Mouse (Mus musculus): ENCODE measurements around the gene Slc33a1. TPM values are rescaled to one million over a fixed set of nuclear protein-coding genes. Genes with fewer than 3 reads are reported as not detected.
A peak's percentile ranks its signal among the peaks of the same experiment; 100 is the strongest.

The Slc33a1 gene
- polyA plus RNA-seq, 1 experiment from 2014 or later = 17.1 TPM

DNA sequence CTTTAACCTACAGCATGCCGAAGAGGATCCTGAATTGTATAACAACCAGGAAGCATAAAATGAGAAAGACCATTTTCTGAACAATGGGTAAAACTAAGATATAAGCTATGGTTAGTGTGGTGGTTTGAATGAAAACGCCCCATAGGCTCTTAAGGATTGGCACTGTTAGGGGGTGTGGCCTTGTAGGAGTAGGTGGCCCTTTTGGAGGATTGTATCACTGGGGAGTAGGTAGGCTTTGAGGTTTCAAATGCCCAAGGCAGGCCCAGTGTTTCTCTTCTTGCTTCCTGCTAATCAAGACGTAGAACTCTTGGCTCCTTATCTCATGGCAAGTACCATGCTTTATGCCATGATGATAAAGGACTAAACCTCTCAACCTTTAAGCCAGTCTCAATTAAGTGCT is 14.7 kb downstream of the Slc33a1 start:
- Histone ChIP-seq H3K4me2 (ENCODE audit: low read depth, low read length) (no peak overlapping the region), H3K4me1 (replicated peaks; ENCODE audit: control insufficient read depth, insufficient read depth, low read length) (no peaks in the 10 kb centered on the region), H3K36me3 (ENCODE audit: control insufficient read depth, insufficient read depth, low read length) (peaks cover 3% of the 10 kb centered on the region; the same call in 1 of the 2 replicates), H3K4me3 (ENCODE audit: low read length) (no peak overlapping the region), H3K9ac (ENCODE audit: low read length) (no peak overlapping the region), H3K27ac (ENCODE audit: low read length) (no peak overlapping the region), H3K27me3 (ENCODE audit: control insufficient read depth, insufficient read depth, low read depth, low read length) (no peaks in the 10 kb centered on the region), H3K9me3 (ENCODE audit: control insufficient read depth, low read length) (no peaks in the 10 kb centered on the region)
- no peak for ATAC-seq (ENCODE audit: low read depth)
- 71% methylated on average over 3 of the region's 3 CpGs for WGBS

DNA sequence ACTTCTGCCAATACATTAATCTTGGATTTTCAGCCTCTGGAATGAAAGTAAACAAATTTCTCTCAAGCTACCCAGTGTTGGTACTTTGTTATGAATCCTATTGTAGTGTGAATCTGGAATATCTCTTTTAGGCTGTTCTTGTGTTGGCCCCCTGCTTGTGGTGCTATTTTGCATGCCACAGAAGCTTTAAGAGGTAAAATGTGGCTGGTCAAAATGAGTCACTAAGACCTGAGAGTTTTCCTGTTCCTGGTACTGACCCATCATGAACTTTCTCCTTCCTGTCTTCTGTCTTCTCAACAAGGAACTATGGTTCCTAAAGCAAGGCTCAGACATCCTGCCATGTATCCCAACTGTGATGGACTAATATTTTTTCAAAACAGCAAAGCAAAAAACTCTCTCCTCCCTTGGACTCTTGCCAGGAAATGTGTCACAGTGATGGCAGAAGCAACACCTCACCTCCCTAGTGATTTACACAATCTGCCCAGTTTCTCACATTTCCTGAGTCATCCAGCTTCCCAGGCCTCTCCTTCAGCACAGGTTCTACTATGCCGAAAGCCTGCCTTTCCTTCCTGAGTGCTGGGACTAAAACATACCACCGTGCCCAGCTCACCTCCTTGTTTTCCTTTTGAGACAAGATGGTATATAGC is 23.2 kb downstream of the Slc33a1 start:
- Histone ChIP-seq H3K4me2 (ENCODE audit: low read depth, low read length) (no peak overlapping the region), H3K4me1 (replicated peaks; ENCODE audit: control insufficient read depth, insufficient read depth, low read length) (no peaks in the 10 kb centered on the region), H3K4me3 (ENCODE audit: low read length) (no peak overlapping the region), H3K9me3 (ENCODE audit: control insufficient read depth, low read length) (no peaks in the 10 kb centered on the region), H3K27ac (ENCODE audit: low read length) (no peak overlapping the region), H3K27me3 (ENCODE audit: control insufficient read depth, insufficient read depth, low read depth, low read length) (no peaks in the 10 kb centered on the region), H3K9ac (ENCODE audit: low read length) (no peak overlapping the region), H3K36me3 (ENCODE audit: control insufficient read depth, insufficient read depth, low read length) (peaks cover 3% of the 10 kb centered on the region; the same call in 1 of the 2 replicates)
- 71% methylated on average over 2 of the region's 2 CpGs for WGBS
- no peak for ATAC-seq (ENCODE audit: low read depth)

DNA sequence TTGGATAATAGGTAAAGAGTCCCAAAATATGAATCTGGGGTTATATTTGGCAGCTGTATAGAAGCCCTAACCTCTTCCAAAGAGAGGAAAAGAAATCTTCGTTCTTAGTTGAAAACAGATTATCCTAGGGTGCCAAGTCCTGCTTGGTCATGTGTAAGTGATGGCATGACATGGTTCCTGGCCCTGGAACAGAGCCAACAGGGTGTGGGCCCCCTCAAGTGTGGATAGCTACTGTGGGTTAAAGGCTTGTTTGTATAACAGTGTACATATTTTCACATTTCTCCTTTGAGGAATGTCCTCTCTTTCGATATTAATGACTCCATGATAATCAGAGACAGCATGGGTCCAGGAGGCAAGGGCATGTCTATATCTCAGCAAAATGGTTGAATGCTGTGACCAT is 25.6 kb downstream of the Slc33a1 start:
- Histone ChIP-seq H3K27ac (ENCODE audit: low read length) (no peak overlapping the region), H3K36me3 (ENCODE audit: control insufficient read depth, insufficient read depth, low read length) (no peaks in the 10 kb centered on the region), H3K9me3 (ENCODE audit: control insufficient read depth, low read length) (no peaks in the 10 kb centered on the region), H3K4me3 (ENCODE audit: low read length) (no peak overlapping the region), H3K27me3 (ENCODE audit: control insufficient read depth, insufficient read depth, low read depth, low read length) (no peaks in the 10 kb centered on the region), H3K4me2 (ENCODE audit: low read depth, low read length) (no peak overlapping the region), H3K4me1 (replicated peaks; ENCODE audit: control insufficient read depth, insufficient read depth, low read length) (no peaks in the 10 kb centered on the region), H3K9ac (ENCODE audit: low read length) (no peak overlapping the region)
- WGBS = 75% methylated on average over 2 of the region's 2 CpGs
- no peak for ATAC-seq (ENCODE audit: low read depth)

DNA sequence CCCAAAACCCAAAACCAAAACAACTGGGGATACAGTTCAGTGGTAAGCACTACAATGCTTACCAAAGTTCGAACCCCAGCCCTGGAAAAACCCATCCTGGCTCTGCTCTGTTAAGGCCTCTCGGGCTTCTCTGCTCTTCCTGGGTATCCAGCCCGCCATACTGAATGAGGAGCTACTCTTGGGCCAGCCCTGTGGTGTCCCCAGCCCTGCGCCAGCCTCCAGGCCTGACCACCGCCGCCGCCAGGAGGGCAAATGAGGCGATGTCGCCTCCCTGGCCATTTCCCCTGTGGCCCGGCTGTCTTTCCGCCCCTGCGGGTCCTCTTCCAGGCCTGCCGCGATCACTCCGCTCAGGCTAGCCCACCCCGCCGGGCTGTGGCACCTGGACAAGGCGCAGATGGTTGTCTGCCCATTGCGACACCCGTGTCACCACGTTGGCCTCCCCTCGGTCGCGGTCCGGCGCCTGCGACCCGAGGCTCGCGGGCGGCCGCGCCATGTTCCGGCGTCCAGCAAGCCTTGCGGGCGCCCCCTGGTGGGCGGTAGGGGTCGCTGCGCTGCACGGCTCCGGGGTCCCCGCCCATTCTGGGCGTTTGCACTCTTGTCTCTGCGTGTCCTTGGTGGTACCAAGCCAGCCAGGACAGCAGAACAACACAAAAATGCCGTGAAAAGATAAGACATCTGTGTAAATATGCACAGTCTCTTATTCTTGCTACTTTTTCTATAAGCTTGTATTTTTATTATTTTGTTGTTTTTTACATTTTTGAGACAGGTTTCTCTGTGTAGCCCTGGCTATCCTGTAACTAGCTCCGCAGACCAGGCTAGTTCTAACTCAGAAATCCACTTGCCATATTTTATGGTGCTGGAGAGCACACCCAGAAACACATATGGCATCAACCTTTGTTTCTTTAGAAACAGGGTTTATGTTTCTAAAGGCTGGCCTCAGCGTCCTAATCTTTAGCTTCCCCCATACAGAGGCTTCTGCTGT is 35.4 kb downstream of the Slc33a1 start, which contains the start of gene E130311K13Rik:
Gene E130311K13Rik (minus strand): TSS at position 595 of the 982 bp plus-strand sequence.
- Histone ChIP-seq H3K4me3 (ENCODE audit: low read length) (peak within 1 kb of the TSS; percentile 77), H3K4me1 (replicated peaks; ENCODE audit: control insufficient read depth, insufficient read depth, low read length) (no peaks in the 10 kb centered on the region; the same call in 1 of the 2 replicates), H3K27me3 (ENCODE audit: control insufficient read depth, insufficient read depth, low read depth, low read length) (no peaks in the 10 kb centered on the region), H3K9me3 (ENCODE audit: control insufficient read depth, low read length) (no peaks in the 10 kb centered on the region), H3K27ac (ENCODE audit: low read length) (0 out of 2 replicates have a peak within 1 kb of the TSS, but pooled peaks have one; percentile 66), H3K9ac (ENCODE audit: low read length) (peak within 1 kb of the TSS; percentile 79), H3K4me2 (ENCODE audit: low read depth, low read length) (peak within 1 kb of the TSS; percentile 56), H3K36me3 (ENCODE audit: control insufficient read depth, insufficient read depth, low read length) (no peaks in the 10 kb centered on the region)
- 5% methylated on average over 46 of the region's 48 CpGs for WGBS
- ATAC-seq (ENCODE audit: low read depth) = peak; percentile 98

DNA sequence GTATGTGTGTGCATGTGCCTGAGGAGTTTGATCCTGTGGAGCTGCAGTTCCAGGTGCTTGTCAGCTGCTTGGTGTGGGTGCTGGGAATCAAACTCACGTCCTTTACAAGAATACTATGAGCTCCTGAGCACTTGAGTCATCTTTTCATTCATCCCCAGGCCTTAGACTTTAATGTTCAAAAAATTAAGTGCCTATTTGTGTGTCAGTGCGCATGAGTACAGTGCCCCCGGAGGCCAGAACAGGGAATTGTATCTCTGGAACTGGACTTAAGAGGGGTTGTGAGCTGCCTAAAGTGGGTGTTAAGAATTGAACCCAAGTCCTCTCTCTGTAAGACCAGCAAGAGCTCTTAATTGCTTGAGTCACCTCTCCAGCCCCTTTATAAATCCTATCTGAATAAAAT is 44.9 kb downstream of the Slc33a1 start:
- Histone ChIP-seq H3K27ac (ENCODE audit: low read length) (no peak overlapping the region), H3K4me3 (ENCODE audit: low read length) (no peak overlapping the region), H3K9me3 (ENCODE audit: control insufficient read depth, low read length) (no peaks in the 10 kb centered on the region), H3K9ac (ENCODE audit: low read length) (no peak overlapping the region), H3K4me2 (ENCODE audit: low read depth, low read length) (no peak overlapping the region), H3K36me3 (ENCODE audit: control insufficient read depth, insufficient read depth, low read length) (peaks cover 4% of the 10 kb centered on the region; the same call in 1 of the 2 replicates), H3K27me3 (ENCODE audit: control insufficient read depth, insufficient read depth, low read depth, low read length) (no peaks in the 10 kb centered on the region), H3K4me1 (replicated peaks; ENCODE audit: control insufficient read depth, insufficient read depth, low read length) (no peaks in the 10 kb centered on the region)
- no peak for ATAC-seq (ENCODE audit: low read depth)
- WGBS = 66% methylated on average over 3 of the region's 3 CpGs

DNA sequence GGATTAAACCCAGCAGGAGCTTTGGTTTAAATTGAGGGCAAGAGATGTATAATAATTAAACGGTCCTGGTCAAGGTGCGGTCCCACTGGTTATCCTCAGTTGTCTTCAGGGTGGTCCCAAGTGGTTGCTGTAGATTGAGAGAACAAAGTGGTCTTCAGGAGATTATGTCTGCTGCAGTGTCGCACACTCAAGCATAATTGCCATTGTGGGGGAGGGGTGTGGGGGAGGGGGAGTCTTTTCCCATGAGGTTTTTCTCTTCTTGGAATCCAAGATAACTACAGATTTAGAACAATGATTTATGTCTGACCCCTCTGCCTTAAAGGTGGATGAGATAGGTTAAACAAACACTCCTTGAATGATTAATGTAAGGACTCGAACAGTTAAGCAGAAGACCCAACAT is 54.3 kb downstream of the Slc33a1 start:
- H3K4me3 ChIP-seq (ENCODE audit: low read length) = no peak overlapping the region
- H3K27ac ChIP-seq (ENCODE audit: low read length) = no peak overlapping the region
- WGBS = 45% methylated on average over 4 of the region's 4 CpGs
- peaks cover 2% of the 10 kb centered on the region; the same call in 1 of the 2 replicates for H3K4me1 ChIP-seq (replicated peaks; ENCODE audit: control insufficient read depth, insufficient read depth, low read length)
- no peaks in the 10 kb centered on the region for H3K9me3 ChIP-seq (ENCODE audit: control insufficient read depth, low read length)
- H3K4me2 ChIP-seq (ENCODE audit: low read depth, low read length) = no peak overlapping the region
- peaks cover 3% of the 10 kb centered on the region; the same call in 1 of the 2 replicates for H3K36me3 ChIP-seq (ENCODE audit: control insufficient read depth, insufficient read depth, low read length)
- ATAC-seq (ENCODE audit: low read depth) = no peak
- no peak overlapping the region for H3K9ac ChIP-seq (ENCODE audit: low read length)
- H3K27me3 ChIP-seq (ENCODE audit: control insufficient read depth, insufficient read depth, low read depth, low read length) = no peaks in the 10 kb centered on the region

DNA sequence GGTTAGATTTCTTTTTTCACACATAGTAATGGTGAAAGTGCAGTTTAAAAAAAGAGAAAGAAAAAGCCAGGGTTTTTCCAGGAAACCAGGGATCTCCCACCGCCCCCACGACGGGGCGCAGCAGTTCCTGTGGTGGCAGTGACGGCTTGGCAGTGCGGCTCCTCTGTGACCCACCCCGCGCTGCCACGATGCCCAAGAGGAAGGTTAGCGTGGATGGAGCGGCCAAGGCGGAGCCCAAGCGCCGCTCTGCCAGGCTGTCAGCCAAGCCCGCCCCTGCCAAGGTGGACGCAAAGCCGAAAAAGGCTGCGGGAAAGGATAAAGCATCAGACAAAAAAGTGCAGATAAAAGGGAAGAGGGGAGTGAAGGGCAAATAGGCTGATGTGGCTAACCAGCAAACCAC is 59.3 kb downstream of the Slc33a1 start:
- H3K4me2 ChIP-seq (ENCODE audit: low read depth, low read length) = peak overlapping the region; percentile 62
- WGBS = 3% methylated on average over 18 of the region's 18 CpGs
- H3K36me3 ChIP-seq (ENCODE audit: control insufficient read depth, insufficient read depth, low read length) = no peaks in the 10 kb centered on the region
- H3K4me1 ChIP-seq (replicated peaks; ENCODE audit: control insufficient read depth, insufficient read depth, low read length) = peaks cover 3% of the 10 kb centered on the region; the same call in 1 of the 2 replicates
- H3K9ac ChIP-seq (ENCODE audit: low read length) = peak overlapping the region; percentile 26; the same call in 1 of the 2 replicates
- H3K27ac ChIP-seq (ENCODE audit: low read length) = no peak overlapping the region
- no peaks in the 10 kb centered on the region for H3K9me3 ChIP-seq (ENCODE audit: control insufficient read depth, low read length)
- no peaks in the 10 kb centered on the region; the same call in 1 of the 2 replicates for H3K27me3 ChIP-seq (ENCODE audit: control insufficient read depth, insufficient read depth, low read depth, low read length)
- peak overlapping the region; percentile 38 for H3K4me3 ChIP-seq (ENCODE audit: low read length)
- no peak for ATAC-seq (ENCODE audit: low read depth)

DNA sequence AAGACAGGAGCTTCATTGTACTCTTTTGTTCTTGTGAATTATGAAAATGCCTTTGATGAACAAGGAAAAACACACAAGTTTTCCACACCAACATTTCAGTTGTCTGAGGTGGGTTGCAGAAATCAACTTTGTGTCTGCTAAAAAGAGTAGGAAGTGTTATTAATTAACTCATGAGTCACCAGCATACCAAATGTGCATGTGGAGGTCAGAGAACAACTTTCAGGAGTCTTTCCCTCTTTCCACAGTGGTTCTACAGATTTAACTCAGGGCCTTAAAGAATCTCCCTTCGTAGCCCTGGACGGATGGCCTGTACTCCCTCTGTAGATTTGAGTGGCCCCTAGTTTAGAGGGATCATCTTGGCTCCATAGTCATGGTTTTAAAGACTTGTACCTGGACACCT is 60.4 kb downstream of the Slc33a1 start:
- Histone ChIP-seq H3K9ac (ENCODE audit: low read length) (no peak overlapping the region), H3K4me3 (ENCODE audit: low read length) (no peak overlapping the region), H3K27me3 (ENCODE audit: control insufficient read depth, insufficient read depth, low read depth, low read length) (peaks cover under 1% of the 10 kb centered on the region; the same call in 1 of the 2 replicates), H3K36me3 (ENCODE audit: control insufficient read depth, insufficient read depth, low read length) (no peaks in the 10 kb centered on the region), H3K4me2 (ENCODE audit: low read depth, low read length) (no peak overlapping the region), H3K9me3 (ENCODE audit: control insufficient read depth, low read length) (no peaks in the 10 kb centered on the region), H3K27ac (ENCODE audit: low read length) (no peak overlapping the region), H3K4me1 (replicated peaks; ENCODE audit: control insufficient read depth, insufficient read depth, low read length) (peaks cover 6% of the 10 kb centered on the region; the same call in 1 of the 2 replicates)
- WGBS = 72% methylated on average over 2 of the region's 2 CpGs
- ATAC-seq (ENCODE audit: low read depth) = no peak
